Comparison of ENCODE assay signal across 26 mouse cellular contexts in genomic region chr16:73869527-73870212, GRCm38 (mm10).
A peak's percentile ranks its signal among the peaks of the same experiment; 100 is the strongest.
DNase-seq lines count a peak whose midpoint lies in the region; ATAC-seq and TF ChIP-seq lines count a peak whose summit lies in the region.
"Had no signal": no experiment of that assay in that cellular context is flagged by ENCODE, and none has a peak within 500 bp of the region (broad histone marks: within the 10 kb centered on the region; RNA-seq: fewer than 3 reads in every experiment).

No protein-coding gene starts in this region.

- H3K27me3 ChIP-seq in heart, embryonic 14.5 days (ENCODE audit: control insufficient read depth, insufficient read depth, low read length): no peaks in the 10 kb centered on the region
- no peaks in the 10 kb centered on the region for H3K27me3 ChIP-seq in heart, embryonic 12.5 days (replicated peaks)
- no peaks in the 10 kb centered on the region for H3K27me3 ChIP-seq in lung, embryonic 14.5 days (ENCODE audit: insufficient read depth, low read length)
- no peaks in the 10 kb centered on the region for H3K27me3 ChIP-seq in intestine, embryonic 14.5 days (replicated peaks; ENCODE audit: control insufficient read depth, insufficient read depth, low read length)
- no peaks in the 10 kb centered on the region for H3K27me3 ChIP-seq in stomach, embryonic 14.5 days (ENCODE audit: control insufficient read depth, insufficient read depth, low read length)
- H3K27me3 ChIP-seq: embryonic facial prominence, embryonic 12.5 days; midbrain, embryonic 13.5 days; neural tube, embryonic 13.5 days had no signal

- peaks cover 0 to 2% of the 10 kb centered on the region in 2 experiments; a peak in 3 of 4 replicates for H3K4me1 ChIP-seq in heart, embryonic 14.5 days (ENCODE audit: control insufficient read depth in 2 of 2, insufficient read depth in 2 of 2, low read length in 2 of 2)
- H3K4me1 ChIP-seq in heart, embryonic 12.5 days (replicated peaks): peaks cover 4% of the 10 kb centered on the region
- 0 out of 2 replicates have a peak, but pooled peaks cover 3% of the 10 kb centered on the region for H3K4me1 ChIP-seq in lung, embryonic 14.5 days (ENCODE audit: insufficient read depth)
- peaks cover 10% of the 10 kb centered on the region for H3K4me1 ChIP-seq in intestine, embryonic 14.5 days (replicated peaks; ENCODE audit: control insufficient read depth, insufficient read depth, low read length)
- H3K4me1 ChIP-seq in stomach, embryonic 14.5 days (ENCODE audit: control insufficient read depth, insufficient read depth, low read length): no peaks in the 10 kb centered on the region
- H3K4me1 ChIP-seq: embryonic facial prominence, embryonic 12.5 days had no signal

- no peak for ATAC-seq in heart, embryonic 14.5 days (ENCODE audit: insufficient number of reproducible peaks, insufficient read depth, low FRiP score, low read depth)
- ATAC-seq in heart, embryonic 12.5 days (ENCODE audit: insufficient number of reproducible peaks, low FRiP score): no peak
- peak; percentile 31; the same call in 1 of the 2 replicates for ATAC-seq in lung, embryonic 14.5 days (ENCODE audit: insufficient read depth)
- no peak; the same call in 1 of the 2 replicates for ATAC-seq in intestine, embryonic 14.5 days (replicated peaks; ENCODE audit: low FRiP score, low TSS enrichment, low read depth)
- ATAC-seq in stomach, embryonic 14.5 days (ENCODE audit: insufficient number of reproducible peaks, insufficient read depth, low FRiP score, low read depth): no peak
- ATAC-seq: CD4-positive, CD25-positive, alpha-beta regulatory T cell, adult 4 months; forebrain, postnatal 0 days; hindbrain, postnatal 0 days; midbrain, embryonic 13.5 days had no signal

- H3K4me2 ChIP-seq in heart, embryonic 14.5 days (ENCODE audit: low read length): peak overlapping the region; percentile 8; the same call in 1 of the 2 replicates
- H3K4me2 ChIP-seq in heart, embryonic 12.5 days: no peak overlapping the region
- H3K4me2 ChIP-seq in lung, embryonic 14.5 days: peak overlapping the region; percentile 3; the same call in 1 of the 2 replicates
- H3K4me2 ChIP-seq in intestine, embryonic 14.5 days (ENCODE audit: low read length): peak overlapping the region; percentile 22; the same call in 1 of the 2 replicates
- H3K4me2 ChIP-seq in stomach, embryonic 14.5 days (replicated peaks; ENCODE audit: low read depth, low read length): 0 out of 2 replicates have a peak overlapping the region, but pooled peaks have one; percentile 1
- H3K4me2 ChIP-seq: embryonic facial prominence, embryonic 12.5 days; midbrain, embryonic 13.5 days; neural tube, embryonic 13.5 days had no signal

- peak; percentile 50 for DNase-seq in lung, embryonic 14.5 days
- no peak for DNase-seq in lung, postnatal 10 days
- no peak for DNase-seq in intestine, embryonic 14.5 days (ENCODE audit: low spot score)
- no peak for DNase-seq in spleen, postnatal 14 days (ENCODE audit: low spot score in 2 of 2)
- no peak for DNase-seq in thymus, postnatal 10 days (ENCODE audit: low spot score in 2 of 2)
- DNase-seq: adrenal gland, postnatal 14 days; cerebellum, adult 2 months; cerebellum, postnatal 25 days; forebrain, postnatal 0 days; gastrocnemius, postnatal 36 days; heart, postnatal 10 days; kidney, adult 9 months; layer of hippocampus, adult 9-11 months; retina, postnatal 1 day; right cerebral cortex, postnatal 25 days; spleen, adult 18-20 months; thymus, adult 2 months had no signal

- 68% methylated on average over 7 of the region's 7 CpGs for WGBS in heart, embryonic 14.5 days
- WGBS in heart, embryonic 12.5 days: 65% methylated on average over 7 of the region's 7 CpGs
- 16% methylated on average over 7 of the region's 7 CpGs for WGBS in lung, embryonic 14.5 days
- WGBS in intestine, embryonic 14.5 days: 35% methylated on average over 7 of the region's 7 CpGs
- WGBS in stomach, embryonic 14.5 days: 25% methylated on average over 7 of the region's 7 CpGs

- H3K9ac ChIP-seq in heart, embryonic 14.5 days (ENCODE audit: low read length): no peak overlapping the region
- no peak overlapping the region for H3K9ac ChIP-seq in heart, embryonic 12.5 days
- H3K9ac ChIP-seq in lung, embryonic 14.5 days: no peak overlapping the region
- no peak overlapping the region for H3K9ac ChIP-seq in intestine, embryonic 14.5 days (ENCODE audit: low read length)
- no peak overlapping the region for H3K9ac ChIP-seq in stomach, embryonic 14.5 days (replicated peaks; ENCODE audit: low read depth, low read length)
- H3K9ac ChIP-seq: embryonic facial prominence, embryonic 12.5 days; forebrain, postnatal 0 days; midbrain, embryonic 13.5 days; neural tube, embryonic 13.5 days had no signal

- no peak overlapping the region for H3K4me3 ChIP-seq in heart, embryonic 14.5 days (ENCODE audit: control insufficient read depth in 1 of 2, insufficient read depth in 1 of 2, low read depth in 1 of 2, low read length in 2 of 2)
- H3K4me3 ChIP-seq in heart, embryonic 12.5 days: no peak overlapping the region
- no peak overlapping the region for H3K4me3 ChIP-seq in lung, embryonic 14.5 days (ENCODE audit: low read depth, low read length)
- H3K4me3 ChIP-seq in intestine, embryonic 14.5 days (ENCODE audit: low read depth, low read length): no peak overlapping the region
- no peak overlapping the region for H3K4me3 ChIP-seq in stomach, embryonic 14.5 days (ENCODE audit: low read depth, low read length)
- H3K4me3 ChIP-seq: embryonic facial prominence, embryonic 12.5 days; midbrain, embryonic 13.5 days; myocyte; neural tube, embryonic 13.5 days had no signal

- H3K36me3 ChIP-seq in heart, embryonic 14.5 days (ENCODE audit: control insufficient read depth, insufficient read depth, low read length): no peaks in the 10 kb centered on the region
- no peaks in the 10 kb centered on the region for H3K36me3 ChIP-seq in heart, embryonic 12.5 days
- H3K36me3 ChIP-seq in lung, embryonic 14.5 days (ENCODE audit: insufficient read depth): no peaks in the 10 kb centered on the region
- no peaks in the 10 kb centered on the region for H3K36me3 ChIP-seq in intestine, embryonic 14.5 days (ENCODE audit: control insufficient read depth, insufficient read depth, low read length)
- no peaks in the 10 kb centered on the region for H3K36me3 ChIP-seq in stomach, embryonic 14.5 days (ENCODE audit: control insufficient read depth, insufficient read depth, low read length)
- H3K36me3 ChIP-seq: embryonic facial prominence, embryonic 12.5 days; midbrain, embryonic 13.5 days; neural tube, embryonic 13.5 days had no signal

- H3K9me3 ChIP-seq in heart, embryonic 14.5 days (ENCODE audit: control insufficient read depth, low read length): no peaks in the 10 kb centered on the region
- no peaks in the 10 kb centered on the region for H3K9me3 ChIP-seq in heart, embryonic 12.5 days (replicated peaks)
- no peaks in the 10 kb centered on the region for H3K9me3 ChIP-seq in lung, embryonic 14.5 days (ENCODE audit: low read depth, low read length)
- H3K9me3 ChIP-seq in intestine, embryonic 14.5 days (ENCODE audit: control insufficient read depth, low read length): no peaks in the 10 kb centered on the region
- H3K9me3 ChIP-seq in stomach, embryonic 14.5 days (ENCODE audit: control insufficient read depth, low read depth, low read length): no peaks in the 10 kb centered on the region
- H3K9me3 ChIP-seq: embryonic facial prominence, embryonic 12.5 days; midbrain, embryonic 13.5 days; neural tube, embryonic 13.5 days had no signal

- H3K27ac ChIP-seq in heart, embryonic 14.5 days (replicated peaks in 1 of 2; ENCODE audit: control insufficient read depth in 1 of 2, insufficient read depth in 1 of 2, low read depth in 2 of 2, low read length in 2 of 2): no peak overlapping the region
- H3K27ac ChIP-seq in heart, embryonic 12.5 days (ENCODE audit: poor library complexity, severe bottlenecking): no peak overlapping the region
- H3K27ac ChIP-seq in lung, embryonic 14.5 days (ENCODE audit: low read depth): no peak overlapping the region
- H3K27ac ChIP-seq in intestine, embryonic 14.5 days (ENCODE audit: low read depth): no peak overlapping the region
- H3K27ac ChIP-seq in stomach, embryonic 14.5 days (ENCODE audit: low read length): no peak overlapping the region
- H3K27ac ChIP-seq: embryonic facial prominence, embryonic 12.5 days; hindbrain, postnatal 0 days; midbrain, embryonic 13.5 days; neural tube, embryonic 13.5 days had no signal

- TF ChIP-seq CTCF in lung, embryonic 14.5 days (IDR thresholded peaks at IDR 0.05; ENCODE audit: low read depth): no peak
